24 mouse cellular contexts compared by ENCODE assay signal in genomic region chr5:12877595-12878296, GRCm38 (mm10).
DNase-seq lines count a peak whose midpoint lies in the region; ATAC-seq lines count a peak whose summit lies in the region.
"Had no signal": no experiment of that assay in that cellular context is flagged by ENCODE, and none has a peak within 500 bp of the region (broad histone marks: within the 10 kb centered on the region; RNA-seq: fewer than 3 reads in every experiment).

No protein-coding gene starts in this region.

- peak; percentile 0 for DNase-seq in lung, postnatal 36 days
- DNase-seq in lung, adult 18-20 months, result no peak
- peak; percentile 13 for DNase-seq in c-Kit-positive CD71-negative TER-119-negative erythroid progenitor cells, embryonic 14.5 days (ENCODE audit: low read depth)
- no peak for DNase-seq in gastrocnemius, postnatal 14 days
- no peak for DNase-seq in ovary, adult 18-20 months (ENCODE audit: low spot score)
- no peak for DNase-seq in adipocyte (ENCODE audit: low spot score)
- DNase-seq: adrenal gland, adult 2 months; adrenal gland, postnatal 36 days; cerebellum, adult 11 months; cerebellum, adult 9-10 months; cerebellum, postnatal 36 days; gastrocnemius, postnatal 36 days; heart, adult 2 months; heart, postnatal 4 days; kidney, adult 9 months; kidney, postnatal 10 days; layer of hippocampus, postnatal 36 days; left cerebral cortex, postnatal 4 days; midbrain, embryonic 14.5 days; right cerebral cortex, adult 18-20 months; spleen, adult 18-20 months had no signal

- intact Hi-C loops in gastrocnemius, postnatal 14 days (cut with DNase I; ENCODE audit: low total_unique reads), result no loop called here

- ATAC-seq in megakaryocyte progenitor cell, adult 5-6 weeks (replicated peaks; ENCODE audit: poor library complexity), result peak; percentile 37
- ATAC-seq: forebrain, embryonic 15.5 days; intestine, postnatal 0 days had no signal

Comparison
In these comparisons a context has a peak if more than half of its experiments do, and no peak if none do; other contexts are left out.
1. DNase-seq: peak in lung, postnatal 36 days (single experiment) and c-Kit-positive CD71-negative TER-119-negative erythroid progenitor cells, embryonic 14.5 days (single experiment); none in lung, adult 18-20 months (0 of 2), gastrocnemius, postnatal 14 days (single experiment), ovary, adult 18-20 months (single experiment) and adipocyte (single experiment).